Mouse (Mus musculus): ENCODE data around the gene Tmem258. TPM values are rescaled to one million over a fixed set of nuclear protein-coding genes. Genes with fewer than 3 reads are reported as not detected.
A peak's percentile ranks its signal among the peaks of the same experiment; 100 is the strongest.

The Tmem258 gene
- polyA plus RNA-seq, 1 experiment from 2014 or later: 355 TPM

DNA sequence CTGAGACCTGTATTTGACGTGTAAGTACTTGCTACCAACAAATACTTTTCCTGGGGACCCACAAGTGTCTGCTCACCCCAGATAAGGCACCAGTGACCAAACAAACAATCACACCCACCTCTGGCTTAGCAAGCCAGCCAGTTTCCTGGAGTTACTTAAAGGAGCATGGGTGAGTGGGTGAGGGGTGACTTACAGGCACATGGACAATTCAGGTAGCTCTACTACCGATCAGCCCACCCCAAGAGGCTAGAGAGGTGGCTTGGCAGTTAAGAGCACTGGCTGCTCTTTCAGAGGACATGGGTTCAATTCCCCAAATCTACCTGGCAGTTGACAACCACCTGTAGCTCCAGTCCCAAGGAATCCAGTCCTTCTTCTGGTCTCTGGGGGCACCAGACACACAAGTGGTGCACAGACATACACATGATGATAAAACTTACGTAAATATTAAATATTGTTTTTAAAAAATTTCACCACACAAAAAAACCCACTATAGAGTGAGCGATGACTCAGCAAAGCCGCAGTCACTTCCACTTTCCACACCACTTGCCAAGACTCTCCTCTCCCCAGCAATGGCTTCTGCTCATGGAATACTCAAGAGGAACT, 30.6 kb upstream of the Tmem258 start:
- no peak for ATAC-seq (ENCODE audit: low FRiP score)
- H3K27ac ChIP-seq: no peak overlapping the region
- WGBS: 90% methylated on average over 5 of the region's 5 CpGs

DNA sequence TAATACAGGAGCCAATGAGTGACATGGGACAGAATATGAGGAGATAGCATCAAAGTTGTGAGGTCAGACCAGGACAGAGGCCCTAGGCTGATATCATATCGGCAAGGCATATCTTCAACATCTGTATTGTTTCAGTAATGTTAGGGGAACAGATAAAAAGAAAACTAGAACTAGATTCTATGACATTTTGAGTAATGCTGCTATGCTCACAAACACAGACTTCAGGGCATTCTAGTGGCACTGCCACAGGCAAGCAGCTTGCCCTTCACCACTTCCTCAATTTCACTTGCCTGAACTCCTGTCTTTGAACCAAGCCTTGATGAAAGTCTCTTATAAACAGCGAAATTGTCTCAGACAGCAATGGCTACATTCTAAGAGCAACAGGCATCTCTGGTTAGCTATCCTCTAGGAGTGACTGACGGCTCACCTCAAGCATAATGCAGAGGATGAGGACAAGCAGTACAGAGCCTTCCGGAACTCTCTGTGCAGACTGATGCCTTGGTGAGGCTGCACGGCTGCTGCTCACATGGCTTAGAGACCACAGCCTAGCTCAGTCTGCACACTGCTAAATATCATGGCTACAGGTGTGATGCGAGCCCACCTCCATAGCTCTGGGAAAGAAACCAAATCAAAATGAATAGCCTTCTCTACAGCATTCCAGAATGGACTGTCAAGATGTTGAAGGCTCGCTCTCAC, 29.8 kb upstream of the Tmem258 start:
- 90% methylated on average over 7 of the region's 7 CpGs for WGBS
- Histone ChIP-seq H3K27me3 (no peaks in the 10 kb centered on the region), H3K36me3 (replicated peaks) (no peaks in the 10 kb centered on the region), H3K9me3 (no peaks in the 10 kb centered on the region), H3K9ac (no peak overlapping the region), H3K4me2 (no peak overlapping the region), H3K27ac (no peak overlapping the region), H3K4me1 (no peaks in the 10 kb centered on the region), H3K4me3 (replicated peaks) (no peak overlapping the region)
- no peak for ATAC-seq (ENCODE audit: low FRiP score)

More for the DNA sequence above, 30.6 kb upstream of the Tmem258 start:
- H3K27me3 ChIP-seq: no peaks in the 10 kb centered on the region
- H3K4me1 ChIP-seq: no peaks in the 10 kb centered on the region
- no peak overlapping the region for H3K4me2 ChIP-seq
- H3K9me3 ChIP-seq: no peaks in the 10 kb centered on the region
- no peaks in the 10 kb centered on the region for H3K36me3 ChIP-seq (replicated peaks)
- H3K9ac ChIP-seq: no peak overlapping the region
- H3K4me3 ChIP-seq (replicated peaks): no peak overlapping the region

DNA sequence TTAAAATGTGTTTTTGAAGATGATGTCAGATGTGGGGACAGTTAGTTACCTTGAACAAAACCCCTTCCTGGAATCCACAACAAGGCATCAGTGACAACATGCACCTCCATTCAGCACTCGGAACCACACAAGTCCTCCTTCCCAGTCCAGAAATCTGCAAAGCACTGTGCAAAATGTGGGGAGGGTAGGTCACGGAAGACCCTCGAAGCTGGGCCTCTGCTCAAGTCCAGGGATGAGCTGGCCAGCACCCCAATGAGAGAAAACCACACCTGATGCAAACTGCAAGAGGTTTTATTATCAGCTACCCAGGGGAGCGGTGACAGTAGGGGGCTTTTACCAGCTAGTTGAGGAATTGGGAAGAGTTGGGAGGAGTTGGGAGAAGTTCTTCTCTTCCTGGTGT, 28.9 kb upstream of the Tmem258 start:
- Histone ChIP-seq H3K4me1 (no peaks in the 10 kb centered on the region), H3K4me2 (no peak overlapping the region), H3K27me3 (no peaks in the 10 kb centered on the region), H3K4me3 (replicated peaks) (no peak overlapping the region), H3K36me3 (replicated peaks) (no peaks in the 10 kb centered on the region), H3K9ac (no peak overlapping the region), H3K27ac (no peak overlapping the region), H3K9me3 (no peaks in the 10 kb centered on the region)
- ATAC-seq (ENCODE audit: low FRiP score): no peak
- WGBS: 67% methylated on average over 4 of the region's 4 CpGs

DNA sequence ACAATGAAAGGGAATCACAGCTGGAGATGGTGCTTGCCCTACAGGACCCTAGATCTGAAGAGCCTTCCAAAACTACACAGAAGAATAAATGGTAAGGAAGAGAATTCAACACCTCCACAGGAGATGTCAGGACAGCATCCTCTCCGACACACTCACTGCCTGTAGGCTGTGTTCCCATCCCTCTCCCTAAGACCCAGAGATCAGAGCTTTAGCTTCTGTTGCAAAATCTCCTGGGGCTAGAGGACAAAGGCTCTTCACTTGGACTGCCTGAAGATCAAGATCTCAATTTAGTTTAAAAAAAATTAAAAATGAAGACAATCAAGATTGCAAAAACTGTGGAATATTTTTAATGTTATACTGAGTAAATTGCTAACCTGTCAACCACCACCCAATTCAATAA, 27.3 kb upstream of the Tmem258 start:
- no peaks in the 10 kb centered on the region for H3K36me3 ChIP-seq (replicated peaks)
- H3K9ac ChIP-seq: no peak overlapping the region
- no peaks in the 10 kb centered on the region for H3K27me3 ChIP-seq
- H3K4me3 ChIP-seq (replicated peaks): no peak overlapping the region
- no peaks in the 10 kb centered on the region for H3K9me3 ChIP-seq
- 68% methylated on average over 1 of the region's 1 CpGs for WGBS
- no peak for ATAC-seq (ENCODE audit: low FRiP score)
- no peaks in the 10 kb centered on the region for H3K4me1 ChIP-seq
- no peak overlapping the region for H3K27ac ChIP-seq
- H3K4me2 ChIP-seq: no peak overlapping the region

DNA sequence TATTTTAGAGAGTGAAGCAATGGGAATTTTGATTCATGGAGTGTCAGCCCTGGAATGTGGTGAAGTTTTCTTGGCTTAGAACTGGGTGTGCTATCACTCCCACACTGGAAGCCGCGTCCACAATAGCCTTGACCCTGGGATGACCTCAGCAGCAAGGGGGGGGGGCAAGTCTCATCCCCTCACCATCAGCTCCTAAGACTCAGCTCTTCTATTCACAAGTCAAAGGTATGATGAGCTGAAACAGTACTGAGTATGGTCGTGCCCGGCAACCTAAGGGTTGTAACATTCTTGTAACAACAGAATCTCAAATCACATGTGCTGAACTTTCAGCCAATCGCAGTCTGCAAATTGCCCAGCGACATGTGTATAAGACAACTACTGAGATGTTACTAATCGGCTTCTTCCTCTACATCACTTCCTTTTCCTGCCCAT, 26.9 kb upstream of the Tmem258 start:
- 0 out of 2 replicates have a peak, but pooled peaks cover 1% of the 10 kb centered on the region for H3K4me1 ChIP-seq
- no peak overlapping the region for H3K4me3 ChIP-seq (replicated peaks)
- no peaks in the 10 kb centered on the region for H3K36me3 ChIP-seq (replicated peaks)
- H3K4me2 ChIP-seq: no peak overlapping the region
- no peak for ATAC-seq (ENCODE audit: low FRiP score)
- WGBS: 75% methylated on average over 7 of the region's 7 CpGs
- H3K27ac ChIP-seq: no peak overlapping the region
- no peak overlapping the region for H3K9ac ChIP-seq
- no peaks in the 10 kb centered on the region for H3K27me3 ChIP-seq
- no peaks in the 10 kb centered on the region for H3K9me3 ChIP-seq

DNA sequence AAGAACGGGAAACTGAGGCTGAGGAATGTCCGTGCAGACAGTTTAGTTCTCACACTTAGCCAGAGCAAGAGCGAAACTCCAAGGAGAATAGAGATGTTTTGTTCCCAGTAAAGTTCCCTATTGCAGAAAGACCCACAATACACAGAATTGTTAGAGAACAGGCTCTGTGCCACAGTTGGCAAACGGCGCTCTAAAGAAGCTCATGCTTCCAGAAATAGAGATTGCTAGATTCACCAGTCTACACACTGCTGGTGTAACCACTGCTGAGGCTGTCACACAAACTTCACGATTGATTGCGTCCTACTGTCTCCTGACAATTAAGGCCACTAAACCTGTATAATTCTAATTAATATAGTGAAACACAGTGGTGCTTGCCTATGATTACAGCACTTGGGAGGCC, 22.6 kb upstream of the Tmem258 start:
- Histone ChIP-seq H3K9ac (no peak overlapping the region), H3K4me3 (replicated peaks) (no peak overlapping the region), H3K4me2 (no peak overlapping the region), H3K9me3 (no peaks in the 10 kb centered on the region), H3K36me3 (replicated peaks) (peaks cover 14% of the 10 kb centered on the region), H3K27ac (no peak overlapping the region), H3K27me3 (no peaks in the 10 kb centered on the region), H3K4me1 (peaks cover 30% of the 10 kb centered on the region)
- WGBS: 92% methylated on average over 7 of the region's 7 CpGs
- no peak for ATAC-seq (ENCODE audit: low FRiP score)

DNA sequence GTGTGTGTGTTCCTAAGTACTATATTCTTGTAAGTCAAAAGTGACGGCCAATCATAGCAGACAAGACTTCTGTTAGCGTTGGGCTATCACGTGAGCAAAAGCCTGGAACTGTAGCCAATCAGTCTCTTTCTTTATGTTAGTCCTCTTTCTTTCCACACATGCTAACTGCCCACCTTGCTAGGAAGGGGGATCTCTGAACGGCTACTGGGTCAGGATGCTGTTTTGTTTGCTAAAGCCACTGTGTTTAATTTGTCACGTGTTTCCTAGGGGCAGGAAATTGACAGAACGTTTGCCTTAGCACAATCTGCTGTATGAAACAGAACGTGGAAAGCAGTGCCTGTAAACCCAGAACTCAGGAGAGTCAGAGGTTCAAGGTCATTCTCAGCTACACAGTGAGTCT, 21.7 kb upstream of the Tmem258 start:
- Histone ChIP-seq H3K36me3 (replicated peaks) (peaks cover 23% of the 10 kb centered on the region), H3K4me1 (peaks cover 31% of the 10 kb centered on the region), H3K27me3 (no peaks in the 10 kb centered on the region), H3K9me3 (no peaks in the 10 kb centered on the region), H3K27ac (peak overlapping the region; percentile 63), H3K4me2 (peak overlapping the region; percentile 76), H3K9ac (peak overlapping the region; percentile 44), H3K4me3 (replicated peaks) (peak overlapping the region; percentile 91)
- ATAC-seq (ENCODE audit: low FRiP score): no peak
- 37% methylated on average over 7 of the region's 7 CpGs for WGBS

DNA sequence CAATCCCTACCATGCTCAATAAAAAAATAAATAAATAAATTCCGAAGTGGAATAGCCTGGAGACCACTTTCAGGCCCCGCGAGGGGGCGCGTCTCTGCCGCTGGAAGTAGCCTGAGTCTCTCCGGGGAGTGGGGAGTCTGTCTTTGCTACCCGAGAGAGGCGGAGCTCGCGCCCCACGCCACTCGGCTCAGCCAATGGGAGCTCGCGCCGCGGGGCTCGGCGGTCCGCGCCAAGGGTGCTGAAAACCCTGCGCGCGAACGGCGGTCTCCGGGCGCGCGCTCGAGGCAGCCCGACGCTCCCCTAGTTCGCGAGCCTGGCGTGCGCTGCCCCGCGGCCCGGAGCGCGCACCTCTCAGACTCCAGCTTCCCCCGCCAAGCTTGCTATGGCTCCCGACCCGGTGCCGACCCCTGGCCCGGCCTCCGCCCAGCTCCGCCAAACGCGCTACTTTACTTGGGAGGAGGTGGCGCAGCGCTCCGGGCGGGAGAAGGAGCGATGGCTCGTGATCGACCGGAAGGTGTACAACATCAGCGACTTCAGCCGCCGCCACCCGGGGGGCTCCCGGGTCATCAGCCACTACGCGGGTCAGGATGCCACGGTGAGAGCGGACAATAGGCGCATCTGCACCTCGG, 21.0 kb upstream of the Tmem258 start, which contains the start of gene Fads1:
Gene Fads1 (plus strand): TSS at position 219 of the 629 bp plus-strand sequence.
- Histone ChIP-seq H3K9me3 (no peaks in the 10 kb centered on the region), H3K4me1 (peaks cover 31% of the 10 kb centered on the region), H3K4me3 (replicated peaks) (peak within 1 kb of the TSS; percentile 91), H3K27ac (peak within 1 kb of the TSS; percentile 95), H3K4me2 (peak within 1 kb of the TSS; percentile 76), H3K9ac (peak within 1 kb of the TSS; percentile 97), H3K27me3 (no peaks in the 10 kb centered on the region), H3K36me3 (replicated peaks) (peaks cover 29% of the 10 kb centered on the region)
- peak; percentile 98 for ATAC-seq (ENCODE audit: low FRiP score)
- WGBS: under 1% methylated on average over 59 of the region's 70 CpGs

DNA sequence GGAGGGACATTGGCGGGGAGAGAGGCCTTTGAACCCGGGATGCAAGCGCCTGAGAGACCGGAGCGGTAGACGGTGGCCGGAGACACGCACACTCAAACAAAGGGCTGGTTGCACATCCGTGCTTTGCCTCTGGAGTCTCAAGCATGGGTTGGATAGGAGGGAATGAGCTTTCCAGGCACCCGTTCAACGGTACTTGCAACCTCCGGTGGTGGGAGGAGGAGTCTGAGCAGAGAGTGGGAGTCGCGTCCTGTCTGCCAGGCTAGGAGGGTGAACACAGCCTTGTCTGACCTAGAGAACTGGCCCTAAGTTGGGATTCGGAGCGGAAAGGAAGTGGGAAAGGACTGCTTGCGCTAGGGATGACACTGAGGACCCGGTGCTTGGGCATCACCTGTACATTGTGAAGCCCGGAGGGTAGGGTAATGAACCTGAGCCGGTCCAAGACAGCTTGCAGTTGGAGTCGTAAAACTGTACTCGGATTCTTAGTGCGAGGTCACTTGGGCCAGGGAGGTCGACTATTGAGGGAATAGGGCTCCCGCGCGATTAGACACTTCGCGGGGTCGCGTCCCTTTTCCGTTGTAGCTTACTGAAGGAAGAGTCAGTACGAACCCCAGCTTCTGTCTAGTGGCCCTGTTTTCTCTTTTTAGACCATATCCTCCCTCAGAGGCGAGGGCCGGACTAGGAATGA, 20.4 kb upstream of the Tmem258 start:
- Histone ChIP-seq H3K9ac (peak overlapping the region; percentile 97), H3K9me3 (no peaks in the 10 kb centered on the region), H3K36me3 (replicated peaks) (peaks cover 36% of the 10 kb centered on the region), H3K27me3 (no peaks in the 10 kb centered on the region), H3K27ac (peak overlapping the region; percentile 95), H3K4me1 (peaks cover 36% of the 10 kb centered on the region), H3K4me3 (replicated peaks) (peak overlapping the region; percentile 91), H3K4me2 (peak overlapping the region; percentile 76)
- WGBS: 1% methylated on average over 35 of the region's 35 CpGs
- ATAC-seq (ENCODE audit: low FRiP score): peak; percentile 81

DNA sequence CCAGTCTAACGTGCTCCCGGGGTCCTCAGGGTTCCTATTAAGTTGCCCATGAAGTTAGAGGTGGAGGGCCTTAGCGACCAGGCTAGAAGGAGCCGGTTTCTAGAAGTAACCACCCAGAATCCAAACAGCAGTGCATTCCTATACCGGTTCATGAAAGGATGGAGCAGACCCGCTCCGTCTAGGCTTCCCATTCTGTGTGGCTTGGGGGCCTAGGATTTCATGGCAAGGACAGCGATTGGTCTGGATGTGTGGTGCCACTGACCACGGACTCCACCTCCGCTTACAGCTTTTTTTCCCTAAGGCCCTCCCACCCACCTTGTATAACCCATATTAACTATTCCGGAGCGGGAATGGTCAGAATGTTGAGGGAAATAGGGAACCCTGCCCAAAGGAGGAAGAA, 19.7 kb upstream of the Tmem258 start:
- no peaks in the 10 kb centered on the region for H3K27me3 ChIP-seq
- H3K4me1 ChIP-seq: peaks cover 36% of the 10 kb centered on the region
- peak overlapping the region; percentile 97 for H3K9ac ChIP-seq
- peaks cover 42% of the 10 kb centered on the region for H3K36me3 ChIP-seq (replicated peaks)
- H3K4me3 ChIP-seq (replicated peaks): peak overlapping the region; percentile 91
- no peaks in the 10 kb centered on the region for H3K9me3 ChIP-seq
- peak overlapping the region; percentile 76 for H3K4me2 ChIP-seq
- peak overlapping the region; percentile 95 for H3K27ac ChIP-seq
- ATAC-seq (ENCODE audit: low FRiP score): peak; percentile 44; the same call in 1 of the 2 replicates
- WGBS: 6% methylated on average over 12 of the region's 12 CpGs

DNA sequence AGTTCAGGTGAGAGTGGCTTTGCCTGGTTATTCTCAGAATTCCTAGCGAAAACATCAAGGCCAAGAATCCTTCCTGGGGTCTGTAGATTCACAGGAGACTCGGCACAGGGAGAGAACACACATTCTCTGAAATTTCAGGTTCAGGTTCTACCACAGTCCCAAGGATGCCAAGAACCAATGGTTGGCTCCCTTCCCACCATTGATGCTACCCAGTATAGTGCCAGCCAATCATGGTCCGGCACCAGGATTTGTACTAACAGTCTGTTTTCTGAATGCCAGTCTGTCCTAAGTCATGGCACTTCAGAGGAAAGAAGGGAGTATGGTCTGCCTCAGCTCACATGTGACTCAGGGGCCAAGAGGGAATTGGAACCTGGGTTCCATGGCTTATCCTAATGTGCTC, 17.9 kb upstream of the Tmem258 start:
- H3K27me3 ChIP-seq: no peaks in the 10 kb centered on the region
- ATAC-seq (ENCODE audit: low FRiP score): no peak
- H3K4me1 ChIP-seq: peaks cover 36% of the 10 kb centered on the region
- 96% methylated on average over 3 of the region's 3 CpGs for WGBS
- H3K36me3 ChIP-seq (replicated peaks): peaks cover 60% of the 10 kb centered on the region
- H3K27ac ChIP-seq: 0 out of 2 replicates have a peak overlapping the region, but pooled peaks have one; percentile 50
- H3K4me2 ChIP-seq: no peak overlapping the region; the same call in 1 of the 2 replicates
- 0 out of 2 replicates have a peak overlapping the region, but pooled peaks have one; percentile 2 for H3K4me3 ChIP-seq (replicated peaks)
- H3K9ac ChIP-seq: no peak overlapping the region
- H3K9me3 ChIP-seq: no peaks in the 10 kb centered on the region

DNA sequence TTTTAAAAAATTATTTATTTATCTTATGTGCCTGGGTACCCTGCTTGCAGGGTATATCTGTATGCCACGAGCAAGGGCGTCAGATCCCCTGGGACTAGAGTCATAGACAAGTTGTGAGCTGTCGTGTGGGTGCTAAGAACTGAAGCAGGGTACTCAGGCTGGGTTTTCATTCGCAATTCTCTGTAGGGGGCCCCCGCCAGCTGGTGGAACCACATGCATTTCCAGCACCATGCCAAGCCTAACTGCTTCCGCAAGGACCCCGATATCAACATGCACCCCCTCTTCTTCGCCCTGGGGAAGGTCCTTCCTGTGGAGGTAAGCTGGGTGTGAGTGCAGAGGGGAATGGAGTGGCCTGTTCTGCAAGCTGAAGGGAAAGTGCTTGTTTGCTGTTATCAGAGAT, 17.2 kb upstream of the Tmem258 start:
- no peak for ATAC-seq (ENCODE audit: low FRiP score)
- Histone ChIP-seq H3K9ac (no peak overlapping the region), H3K4me1 (peaks cover 36% of the 10 kb centered on the region), H3K4me3 (replicated peaks) (no peak overlapping the region), H3K27me3 (no peaks in the 10 kb centered on the region), H3K36me3 (replicated peaks) (peaks cover 67% of the 10 kb centered on the region), H3K4me2 (no peak overlapping the region), H3K9me3 (no peaks in the 10 kb centered on the region), H3K27ac (no peak overlapping the region)
- WGBS: 92% methylated on average over 8 of the region's 8 CpGs
